Mouse (Mus musculus) heart, postnatal 0 days (tissue): ENCODE results near the gene D2hgdh.
"Not testable (repeated sequence)": the region's sequence is repeated elsewhere in the genome, so short reads cannot be mapped to it uniquely, and the experiment has no call there.

ENCODE experiments used
- CTCF ChIP-seq: IDR thresholded peaks from 2 replicates; pipeline ENCODE4 v1.5.1; 2016; ENCODE audit warnings: antibody characterized with exemption, control low read depth, low read depth
- EP300 ChIP-seq: IDR thresholded peaks from 2 replicates; pipeline ENCODE4 v1.6.1; 2016; ENCODE audit warnings: antibody characterized with exemption, low read depth

- TF ChIP-seq CTCF, EP300: not testable (repeated sequence)
Observed at GRCm38 (mm10) chr1:93845766-93846366, 21.2 kb downstream of the D2hgdh start.
